Mouse (Mus musculus): ENCODE results near the gene Ogg1. TPM values are rescaled to one million over a fixed set of nuclear protein-coding genes. Genes with fewer than 3 reads are reported as not detected.

Ogg1 gene
- polyA plus RNA-seq, 1 experiment from 2014 or later: 8.1 TPM

- no peak for ATAC-seq (replicated peaks; ENCODE audit: extremely low read depth, insufficient read depth, low FRiP score)
- Histone ChIP-seq H3K9ac (ENCODE audit: low read length) (peak overlapping the region; percentile 53; the same call in 1 of the 2 replicates), H3K4me1 (ENCODE audit: control insufficient read depth, insufficient read depth, low read length) (peaks cover 36% of the 10 kb centered on the region), H3K27me3 (ENCODE audit: control insufficient read depth, insufficient read depth, low read length) (no peaks in the 10 kb centered on the region), H3K27ac (ENCODE audit: low read length) (0 out of 2 replicates have a peak overlapping the region, but pooled peaks have one; percentile 32), H3K36me3 (ENCODE audit: control insufficient read depth, insufficient read depth) (peaks cover 24% of the 10 kb centered on the region), H3K4me3 (ENCODE audit: low read length) (no peak overlapping the region), H3K4me2 (ENCODE audit: low read depth, low read length) (peak overlapping the region; percentile 87; the same call in 1 of the 2 replicates), H3K9me3 (replicated peaks; ENCODE audit: control insufficient read depth, low read length) (no peaks in the 10 kb centered on the region)
- 76% methylated on average over 6 of the region's 6 CpGs for WGBS
Measured at GRCm38 (mm10) chr6:113341574-113341973, 14.8 kb downstream of the Ogg1 start.

- H3K4me3 ChIP-seq (ENCODE audit: low read length): peak overlapping the region; percentile 87
- H3K36me3 ChIP-seq (ENCODE audit: control insufficient read depth, insufficient read depth): peaks cover 24% of the 10 kb centered on the region
- H3K4me2 ChIP-seq (ENCODE audit: low read depth, low read length): peak overlapping the region; percentile 87
- H3K27ac ChIP-seq (ENCODE audit: low read length): peak overlapping the region; percentile 45
- no peaks in the 10 kb centered on the region for H3K9me3 ChIP-seq (replicated peaks; ENCODE audit: control insufficient read depth, low read length)
- no peaks in the 10 kb centered on the region for H3K27me3 ChIP-seq (ENCODE audit: control insufficient read depth, insufficient read depth, low read length)
- H3K4me1 ChIP-seq (ENCODE audit: control insufficient read depth, insufficient read depth, low read length): peaks cover 32% of the 10 kb centered on the region
- H3K9ac ChIP-seq (ENCODE audit: low read length): peak overlapping the region; percentile 22; the same call in 1 of the 2 replicates
- 24% methylated on average over 5 of the region's 7 CpGs for WGBS
- peak; percentile 10; the same call in 1 of the 2 replicates for ATAC-seq (replicated peaks; ENCODE audit: extremely low read depth, insufficient read depth, low FRiP score)
Measured at GRCm38 (mm10) chr6:113342297-113342696, 15.5 kb downstream of the Ogg1 start.

- Histone ChIP-seq H3K36me3 (ENCODE audit: control insufficient read depth, insufficient read depth) (peaks cover 15% of the 10 kb centered on the region), H3K4me2 (ENCODE audit: low read depth, low read length) (peak within 1 kb of the TSS; percentile 87), H3K27ac (ENCODE audit: low read length) (peak within 1 kb of the TSS; percentile 83), H3K4me3 (ENCODE audit: low read length) (peak within 1 kb of the TSS; percentile 87), H3K4me1 (ENCODE audit: control insufficient read depth, insufficient read depth, low read length) (peaks cover 28% of the 10 kb centered on the region), H3K9me3 (replicated peaks; ENCODE audit: control insufficient read depth, low read length) (no peaks in the 10 kb centered on the region), H3K27me3 (ENCODE audit: control insufficient read depth, insufficient read depth, low read length) (no peaks in the 10 kb centered on the region), H3K9ac (ENCODE audit: low read length) (peak within 1 kb of the TSS; percentile 96)
- whole genome bisulfite sequencing: 10% methylated on average over 32 of the region's 32 CpGs
- peak; percentile 88 for ATAC-seq (replicated peaks; ENCODE audit: extremely low read depth, insufficient read depth, low FRiP score)
Measured at GRCm38 (mm10) chr6:113343177-113344092, 16.7 kb downstream of the Ogg1 start, which contains the start of gene Camk1. Gene Camk1, minus strand, starts transcription at chr6:113343984.

GRCm38 (mm10) chr6:113344321-113344720 lies 17.5 kb downstream of the Ogg1 start:
- H3K9me3 ChIP-seq (replicated peaks; ENCODE audit: control insufficient read depth, low read length): no peaks in the 10 kb centered on the region
- H3K9ac ChIP-seq (ENCODE audit: low read length): peak overlapping the region; percentile 96
- peak; percentile 62 for ATAC-seq (replicated peaks; ENCODE audit: extremely low read depth, insufficient read depth, low FRiP score)
- WGBS: 19% methylated on average over 2 of the region's 2 CpGs
- H3K36me3 ChIP-seq (ENCODE audit: control insufficient read depth, insufficient read depth): peaks cover 9% of the 10 kb centered on the region
- H3K4me1 ChIP-seq (ENCODE audit: control insufficient read depth, insufficient read depth, low read length): peaks cover 28% of the 10 kb centered on the region
- H3K4me2 ChIP-seq (ENCODE audit: low read depth, low read length): peak overlapping the region; percentile 87
- peak overlapping the region; percentile 83 for H3K27ac ChIP-seq (ENCODE audit: low read length)
- peak overlapping the region; percentile 87 for H3K4me3 ChIP-seq (ENCODE audit: low read length)
- H3K27me3 ChIP-seq (ENCODE audit: control insufficient read depth, insufficient read depth, low read length): no peaks in the 10 kb centered on the region

GRCm38 (mm10) chr6:113346897-113347296 lies 20.1 kb downstream of the Ogg1 start:
- no peaks in the 10 kb centered on the region for H3K9me3 ChIP-seq (replicated peaks; ENCODE audit: control insufficient read depth, low read length)
- no peaks in the 10 kb centered on the region for H3K27me3 ChIP-seq (ENCODE audit: control insufficient read depth, insufficient read depth, low read length)
- no peak overlapping the region for H3K9ac ChIP-seq (ENCODE audit: low read length)
- H3K27ac ChIP-seq (ENCODE audit: low read length): no peak overlapping the region
- H3K4me2 ChIP-seq (ENCODE audit: low read depth, low read length): no peak overlapping the region
- peaks cover 23% of the 10 kb centered on the region for H3K4me1 ChIP-seq (ENCODE audit: control insufficient read depth, insufficient read depth, low read length)
- 73% methylated on average over 4 of the region's 4 CpGs for WGBS
- H3K36me3 ChIP-seq (ENCODE audit: control insufficient read depth, insufficient read depth): no peaks in the 10 kb centered on the region
- no peak for ATAC-seq (replicated peaks; ENCODE audit: extremely low read depth, insufficient read depth, low FRiP score)
- H3K4me3 ChIP-seq (ENCODE audit: low read length): no peak overlapping the region

GRCm38 (mm10) chr6:113350538-113350937 lies 23.8 kb downstream of the Ogg1 start:
- Histone ChIP-seq H3K9me3 (replicated peaks; ENCODE audit: control insufficient read depth, low read length) (no peaks in the 10 kb centered on the region), H3K4me2 (ENCODE audit: low read depth, low read length) (no peak overlapping the region), H3K27me3 (ENCODE audit: control insufficient read depth, insufficient read depth, low read length) (no peaks in the 10 kb centered on the region), H3K36me3 (ENCODE audit: control insufficient read depth, insufficient read depth) (no peaks in the 10 kb centered on the region), H3K4me3 (ENCODE audit: low read length) (no peak overlapping the region), H3K27ac (ENCODE audit: low read length) (no peak overlapping the region), H3K9ac (ENCODE audit: low read length) (no peak overlapping the region), H3K4me1 (ENCODE audit: control insufficient read depth, insufficient read depth, low read length) (no peaks in the 10 kb centered on the region)
- ATAC-seq (replicated peaks; ENCODE audit: extremely low read depth, insufficient read depth, low FRiP score): no peak

GRCm38 (mm10) chr6:113351161-113351560 lies 24.4 kb downstream of the Ogg1 start:
- Histone ChIP-seq H3K4me1 (ENCODE audit: control insufficient read depth, insufficient read depth, low read length) (no peaks in the 10 kb centered on the region), H3K27me3 (ENCODE audit: control insufficient read depth, insufficient read depth, low read length) (no peaks in the 10 kb centered on the region), H3K9ac (ENCODE audit: low read length) (no peak overlapping the region), H3K4me2 (ENCODE audit: low read depth, low read length) (no peak overlapping the region), H3K4me3 (ENCODE audit: low read length) (no peak overlapping the region), H3K9me3 (replicated peaks; ENCODE audit: control insufficient read depth, low read length) (no peaks in the 10 kb centered on the region), H3K36me3 (ENCODE audit: control insufficient read depth, insufficient read depth) (no peaks in the 10 kb centered on the region), H3K27ac (ENCODE audit: low read length) (no peak overlapping the region)
- no peak for ATAC-seq (replicated peaks; ENCODE audit: extremely low read depth, insufficient read depth, low FRiP score)
- WGBS: 68% methylated on average over 1 of the region's 1 CpGs

GRCm38 (mm10) chr6:113351653-113352052 lies 24.9 kb downstream of the Ogg1 start:
- Histone ChIP-seq H3K27ac (ENCODE audit: low read length) (no peak overlapping the region), H3K9ac (ENCODE audit: low read length) (no peak overlapping the region), H3K4me3 (ENCODE audit: low read length) (no peak overlapping the region), H3K36me3 (ENCODE audit: control insufficient read depth, insufficient read depth) (no peaks in the 10 kb centered on the region), H3K4me2 (ENCODE audit: low read depth, low read length) (no peak overlapping the region), H3K27me3 (ENCODE audit: control insufficient read depth, insufficient read depth, low read length) (no peaks in the 10 kb centered on the region), H3K9me3 (replicated peaks; ENCODE audit: control insufficient read depth, low read length) (no peaks in the 10 kb centered on the region), H3K4me1 (ENCODE audit: control insufficient read depth, insufficient read depth, low read length) (no peaks in the 10 kb centered on the region)
- ATAC-seq (replicated peaks; ENCODE audit: extremely low read depth, insufficient read depth, low FRiP score): no peak
- 57% methylated on average over 10 of the region's 10 CpGs for WGBS

- Histone ChIP-seq H3K27me3 (ENCODE audit: control insufficient read depth, insufficient read depth, low read length) (no peaks in the 10 kb centered on the region), H3K9ac (ENCODE audit: low read length) (no peak overlapping the region), H3K36me3 (ENCODE audit: control insufficient read depth, insufficient read depth) (no peaks in the 10 kb centered on the region), H3K4me1 (ENCODE audit: control insufficient read depth, insufficient read depth, low read length) (no peaks in the 10 kb centered on the region), H3K27ac (ENCODE audit: low read length) (no peak overlapping the region), H3K9me3 (replicated peaks; ENCODE audit: control insufficient read depth, low read length) (no peaks in the 10 kb centered on the region), H3K4me3 (ENCODE audit: low read length) (no peak overlapping the region), H3K4me2 (ENCODE audit: low read depth, low read length) (no peak overlapping the region)
- no peak for ATAC-seq (replicated peaks; ENCODE audit: extremely low read depth, insufficient read depth, low FRiP score)
- WGBS: 73% methylated on average over 3 of the region's 3 CpGs
Measured at GRCm38 (mm10) chr6:113352820-113353219, 26.0 kb downstream of the Ogg1 start.

Data from heart, embryonic 16.5 days (tissue).